Mouse (Mus musculus) thymus, postnatal 4 days (tissue): ENCODE measurements around the gene Zfp280b.
"Not testable (repeated sequence)": the region's sequence is repeated elsewhere in the genome, so short reads cannot be mapped to it uniquely, and the experiment has no call there.

Source experiments
- DNase-seq: peaks from one replicate; pipeline ENCODE4 v3.0.0; 2021

The Zfp280b gene

GRCm38 (mm10) chr10:76031511-76032401 lies 694 bp upstream of the Zfp280b start:
- no peak for DNase-seq

GRCm38 (mm10) chr10:76033119-76033455 lies 637 bp downstream of the Zfp280b start:
- no peak for DNase-seq

DNA sequence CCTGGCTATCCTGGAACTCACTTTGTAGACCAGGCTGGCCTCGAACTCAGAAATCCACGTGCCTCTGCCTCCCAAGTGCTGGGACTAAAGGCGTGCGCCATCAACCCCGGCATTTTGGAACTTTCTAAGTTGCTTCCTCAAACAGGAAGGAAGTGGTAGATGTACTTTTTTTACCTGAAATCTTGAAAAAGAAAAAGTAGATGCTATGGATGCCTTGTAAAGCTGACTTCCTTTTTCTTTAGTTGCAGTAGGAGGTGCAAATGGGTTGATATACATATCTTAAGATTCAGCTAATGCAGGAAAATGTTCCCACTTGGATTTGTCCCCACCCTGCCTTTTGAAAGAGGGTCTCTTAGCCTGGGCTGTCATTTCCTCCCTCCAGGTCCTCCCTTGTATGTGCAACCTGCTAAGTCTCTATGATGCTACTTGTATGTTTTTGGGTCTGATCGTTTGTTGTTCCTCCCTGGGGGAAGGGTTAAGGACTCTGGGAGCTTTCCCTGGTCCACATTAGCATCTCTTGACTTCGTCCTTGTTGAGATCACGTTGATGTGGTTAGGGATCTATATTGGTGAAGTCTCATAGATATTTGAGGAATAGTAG lies 1.7 kb downstream of the Zfp280b start:
- DNase-seq, result no peak

GRCm38 (mm10) chr10:76035277-76035676 lies 2.8 kb downstream of the Zfp280b start:
- DNase-seq, result no peak

GRCm38 (mm10) chr10:76036962-76037361 lies 4.5 kb downstream of the Zfp280b start:
- no peak for DNase-seq

DNA sequence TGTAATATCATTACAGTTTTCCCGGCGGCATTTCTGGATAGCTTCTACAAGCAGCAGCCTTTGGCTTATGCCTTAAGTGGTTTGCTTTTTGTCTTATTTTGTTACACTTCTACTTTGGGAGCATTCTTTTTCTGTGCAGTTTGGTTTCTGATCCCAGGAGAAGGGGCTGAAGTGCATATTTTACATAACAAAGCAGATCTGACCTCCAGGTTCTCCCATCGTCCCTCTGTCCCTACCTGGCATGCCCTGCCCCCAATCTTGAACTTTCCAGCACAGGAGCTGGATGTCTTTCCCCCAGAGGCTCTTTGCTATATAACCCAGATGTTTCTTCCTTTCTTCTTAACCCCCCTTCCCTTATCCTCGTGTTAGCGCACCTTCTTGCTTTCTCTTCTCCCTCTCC lies 12.9 kb downstream of the Zfp280b start:
- DNase-seq, result no peak

DNA sequence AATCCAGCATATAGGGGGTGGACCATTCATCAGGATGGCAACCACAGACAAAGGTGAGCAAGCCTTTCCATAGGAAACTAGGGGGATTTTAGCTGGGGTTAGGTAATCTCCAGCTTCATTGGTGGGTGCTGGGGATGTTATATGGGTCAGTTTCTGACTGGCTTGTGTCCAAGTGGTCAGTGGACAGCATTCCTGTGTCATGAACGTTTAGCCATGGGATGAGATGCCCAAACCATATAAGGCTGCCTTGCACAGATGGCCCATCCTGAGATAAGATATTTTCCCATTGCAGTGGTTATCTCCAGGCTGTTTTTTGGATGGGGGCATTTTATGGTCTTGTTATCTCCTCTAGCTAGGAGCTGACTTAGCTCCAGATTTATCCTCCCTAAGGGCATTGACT lies 14.3 kb downstream of the Zfp280b start:
- DNase-seq, result no peak

DNA sequence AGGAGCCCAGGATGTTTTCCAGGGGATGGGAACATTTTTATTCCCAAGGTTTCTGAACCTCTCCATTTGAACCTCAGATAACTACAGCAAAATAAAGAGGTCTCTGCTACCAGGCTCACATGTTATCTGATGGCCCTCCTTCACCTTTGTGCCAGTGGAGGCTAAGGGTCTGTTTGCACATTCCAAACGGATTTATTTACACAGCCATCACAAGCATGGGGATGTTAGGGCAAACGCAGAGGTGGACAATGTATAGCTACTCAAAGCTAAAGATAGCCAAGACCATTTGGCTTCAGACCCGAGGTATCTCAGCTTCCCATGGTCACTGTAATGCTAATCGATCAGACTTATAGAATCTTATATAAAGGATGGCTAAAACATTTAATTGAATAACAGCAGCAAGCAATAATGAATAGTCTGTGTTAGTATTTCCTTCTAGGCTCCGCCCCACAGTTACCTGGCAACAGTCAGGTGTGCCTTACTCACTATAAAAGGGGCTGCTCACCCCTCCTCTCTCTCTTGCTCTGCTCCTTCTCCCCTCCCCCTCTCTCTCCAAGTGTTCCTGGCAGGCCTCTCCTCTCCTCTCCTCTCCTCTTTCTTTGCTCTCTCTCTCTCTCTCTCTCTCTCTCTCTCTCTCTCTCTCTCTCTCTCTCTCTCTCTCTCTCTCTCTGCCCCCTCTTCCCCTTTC lies 14.9 kb downstream of the Zfp280b start:
- DNase-seq, result no peak

GRCm38 (mm10) chr10:76048967-76049366 lies 16.5 kb downstream of the Zfp280b start:
- no peak for DNase-seq

DNA sequence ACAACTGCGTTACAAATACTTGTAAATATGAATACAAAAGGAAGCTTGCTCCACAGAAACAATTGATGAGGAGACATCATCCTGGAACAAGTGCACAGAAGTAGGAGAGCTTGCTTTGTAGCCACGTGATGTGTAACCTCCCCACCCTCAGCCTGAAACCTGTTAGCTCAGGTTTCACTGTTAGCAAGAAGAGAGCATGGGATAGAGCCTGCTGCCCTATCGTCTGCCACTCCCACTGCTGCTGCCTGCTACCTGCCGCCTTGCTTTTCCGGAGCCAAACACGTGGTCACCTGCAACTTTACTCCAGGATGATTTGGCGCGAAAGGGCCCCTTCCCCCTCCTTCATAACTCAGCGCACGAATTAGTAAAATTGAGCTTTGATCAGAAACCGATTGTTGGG lies 19.4 kb downstream of the Zfp280b start:
- DNase-seq, result no peak

GRCm38 (mm10) chr10:76062439-76062838 lies 30.0 kb downstream of the Zfp280b start:
- no peak for DNase-seq

DNA sequence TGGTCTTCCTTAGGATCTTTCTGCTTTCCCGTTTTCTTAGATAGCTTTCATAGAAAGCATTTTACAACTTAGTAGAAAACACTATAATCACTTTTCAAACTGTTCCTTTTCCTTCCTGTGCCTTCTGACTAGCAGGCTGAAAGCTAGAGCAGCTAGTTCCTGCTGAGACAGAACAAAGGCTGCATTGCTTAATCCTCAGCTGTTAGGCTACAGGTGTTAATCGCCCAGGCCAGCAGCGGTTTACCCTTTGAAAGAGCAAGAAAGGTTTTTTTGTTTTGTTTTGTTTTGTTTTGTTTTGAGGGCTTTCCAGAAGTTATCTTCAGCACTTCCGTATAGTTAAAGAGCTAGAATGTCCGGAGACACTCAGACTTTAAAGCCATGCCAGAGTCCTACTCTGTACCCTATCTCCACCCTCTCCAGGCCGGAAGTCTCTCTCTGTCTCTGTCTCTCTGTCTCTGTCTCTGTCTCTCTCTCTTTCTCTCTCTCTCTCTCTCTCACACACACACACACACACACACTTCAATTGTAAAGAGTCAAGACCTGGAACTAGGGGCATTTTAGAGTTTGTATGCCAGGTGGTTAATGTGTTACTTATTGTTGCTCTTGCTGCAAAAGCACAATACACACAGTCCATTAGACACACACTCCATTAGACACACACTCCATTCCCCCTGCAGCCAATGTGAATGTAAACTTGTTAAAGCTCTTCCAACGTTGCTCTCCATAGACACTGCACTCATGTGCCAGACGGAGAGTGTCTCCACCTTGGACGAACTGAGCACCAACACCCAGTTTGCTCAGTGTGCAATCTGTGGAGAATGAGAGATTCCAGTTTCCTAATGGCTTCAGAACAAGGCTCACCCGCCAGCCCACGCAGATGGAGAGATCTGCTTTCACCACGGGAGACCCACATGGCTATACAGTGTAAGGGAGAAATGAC lies 35.5 kb downstream of the Zfp280b start:
- DNase-seq, result no peak

DNA sequence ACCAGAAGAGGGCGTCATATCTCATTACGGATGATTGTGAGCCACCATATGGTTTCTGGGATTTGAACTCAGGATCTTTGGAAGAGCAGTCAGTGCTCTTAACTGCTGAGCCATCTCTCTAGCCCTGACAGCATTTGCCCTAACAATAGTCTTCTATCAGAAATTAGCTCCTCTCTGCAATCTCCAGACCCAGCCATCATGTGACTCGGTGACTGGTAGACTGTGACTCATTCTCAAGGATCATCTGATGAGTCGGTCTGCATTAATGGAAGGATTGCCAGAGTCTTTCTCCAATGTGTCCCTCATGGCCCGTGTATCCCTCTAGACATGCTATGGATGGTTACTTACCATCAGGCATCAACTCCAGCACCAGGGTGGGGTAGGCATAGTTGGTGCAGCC lies 39.6 kb downstream of the Zfp280b start:
- not testable (repeated sequence) for DNase-seq

- not testable (repeated sequence) for DNase-seq
These were observed 44.6 kb downstream of the Zfp280b start for GRCm38 (mm10) chr10:76077008-76077407.
